Mouse (Mus musculus): ENCODE data around the gene Tubd1.

DNA sequence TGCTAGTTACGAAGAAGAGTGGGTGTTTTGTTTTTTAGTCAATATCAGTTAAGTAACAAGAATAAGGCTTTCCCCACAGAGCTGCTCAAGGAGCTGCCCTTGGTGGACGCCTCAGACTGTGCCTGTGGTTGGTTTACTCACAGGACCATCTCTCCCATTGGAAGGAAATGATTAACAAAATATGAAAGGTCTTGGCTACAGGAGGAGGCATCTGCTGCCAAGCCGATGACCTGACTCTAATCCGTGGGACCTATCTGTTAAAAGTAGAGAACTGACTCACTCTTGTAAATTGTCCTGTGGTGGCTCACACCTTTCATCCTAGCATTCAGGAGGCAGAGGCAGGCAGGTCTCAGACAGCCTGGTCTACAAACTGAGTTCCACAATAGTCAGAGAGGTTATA is 17.3 kb upstream of the Tubd1 start:
- TF ChIP-seq CTCF (IDR thresholded peaks at IDR 0.05) (no peak), EP300 (IDR thresholded peaks at IDR 0.05) (no peak)

Data from lung, postnatal 0 days (tissue).